Mouse (Mus musculus): Measurements from ENCODE around the gene Plekhh2.

GRCm38 (mm10) chr17:84642324-84642723 is 130.6 kb downstream of the Plekhh2 start:
- TF ChIP-seq CTCF (IDR thresholded peaks at IDR 0.05; ENCODE audit: low read depth, low read length), result no peak
- no peak for TF ChIP-seq POLR2A (IDR thresholded peaks at IDR 0.05; ENCODE audit: borderline replicate concordance, low read depth, low read length)

Data from bone marrow macrophage, adult 2 months (primary cell).